Mouse (Mus musculus): ENCODE measurements around the gene Ch25h. TPM values are rescaled to one million over a fixed set of nuclear protein-coding genes. Genes with fewer than 3 reads are reported as not detected.

Ch25h gene
- not detected for polyA plus RNA-seq (2017; shearing (Covaris generic))

GRCm38 (mm10) chr19:34474991-34475971, at the start of gene Ch25h:
TSS of gene Ch25h (minus strand) at chr19:34475164.

Other genes with a start within 250 kb of the Ch25h start
- gene Acta2, start 219.6 kb downstream of the Ch25h start, polyA plus RNA-seq (2017; shearing (Covaris generic)): 0.66 TPM
- 76.3 TPM for gene Fas, start 184.5 kb downstream of the Ch25h start, polyA plus RNA-seq (2017; shearing (Covaris generic))
- 57.2 TPM for gene Lipa, start 52.3 kb upstream of the Ch25h start, polyA plus RNA-seq (2017; shearing (Covaris generic))
- gene Ifit2, start 75.5 kb upstream of the Ch25h start, polyA plus RNA-seq (2017; shearing (Covaris generic)): 11.0 TPM
- gene Ifit3, start 108.4 kb upstream of the Ch25h start, polyA plus RNA-seq (2017; shearing (Covaris generic)): 4.2 TPM
- 16.7 TPM for gene Ifit1bl1, start 126.8 kb upstream of the Ch25h start, polyA plus RNA-seq (2017; shearing (Covaris generic))
- 2.0 TPM for gene Ifit3b, start 132.8 kb upstream of the Ch25h start, polyA plus RNA-seq (2017; shearing (Covaris generic))
- 0.32 TPM for gene Ifit1bl2, start 165.6 kb upstream of the Ch25h start, polyA plus RNA-seq (2017; shearing (Covaris generic))
- gene Ifit1, start 165.7 kb upstream of the Ch25h start, polyA plus RNA-seq (2017; shearing (Covaris generic)): 5.5 TPM

All from effector memory CD4-positive, alpha-beta T cell, adult 5 months (primary cell).